Mouse (Mus musculus): Measurements from ENCODE around the gene Rexo1.

GRCm38 (mm10) chr10:80502819-80503314, 58.5 kb downstream of the Rexo1 start:
- TF ChIP-seq POLR2AphosphoS5 (IDR thresholded peaks at IDR 0.05; ENCODE audit: insufficient replicate concordance, low read depth, low read length): no peak
- TF ChIP-seq CTCF (IDR thresholded peaks at IDR 0.05; ENCODE audit: low read depth, low read length): no peak
- no peak for TF ChIP-seq GATA2 (IDR thresholded peaks at IDR 0.05; ENCODE audit: borderline replicate concordance, low read depth, low read length)
- TF ChIP-seq TAL1 (conservative IDR thresholded peaks at IDR 0.05; ENCODE audit: low read depth, low read length): no peak
- TF ChIP-seq GATA1 (IDR thresholded peaks at IDR 0.05; ENCODE audit: borderline replicate concordance, low read length): no peak

All from G1E (cell line).